Mouse (Mus musculus) stomach, embryonic 14.5 days (tissue): ENCODE results near the gene Akr1c19. TPM values are rescaled to one million over a fixed set of nuclear protein-coding genes. Genes with fewer than 3 reads are reported as not detected.

ENCODE experiments used
- ATAC-seq: fragments of 200-750 bp; cut with Nextera tagmentation; 2 replicates; pipeline ENCODE4 v1.8.0; 2017; ENCODE audit warnings: low read depth, moderate TSS enrichment; ENCODE audit not compliant: insufficient number of reproducible peaks, insufficient read depth, low FRiP score
- H3K27ac ChIP-seq: fragments of 300-500 bp; sonication (generic); 2 replicates; pipeline ENCODE4 v1.5.1; 2014; ENCODE audit warnings: mild to moderate bottlenecking, low read length, moderate library complexity, mixed read lengths
- H3K27me3 ChIP-seq: fragments of 300-500 bp; sonication (generic); 2 replicates; pipeline ENCODE4 v1.6.1; 2014; ENCODE audit warnings: low read length, control low read depth, mixed read lengths; ENCODE audit not compliant: control insufficient read depth, insufficient read depth
- H3K36me3 ChIP-seq: fragments of 300-500 bp; sonication (generic); 2 replicates; pipeline ENCODE4 v1.6.1; 2014; ENCODE audit warnings: mild to moderate bottlenecking, control low read depth, low read length, moderate library complexity, mixed read lengths; ENCODE audit not compliant: control insufficient read depth, insufficient read depth
- H3K4me1 ChIP-seq: fragments of 300-500 bp; sonication (generic); 2 replicates; pipeline ENCODE4 v1.6.1; 2014; ENCODE audit warnings: low read length, control low read depth, mixed read lengths; ENCODE audit not compliant: control insufficient read depth, insufficient read depth
- H3K4me2 ChIP-seq: fragments of 300-500 bp; sonication (generic); replicated peaks from 2 replicates; pipeline ENCODE4 v1.6.1; 2014; ENCODE audit warnings: low read depth, low read length, control low read depth
- H3K4me3 ChIP-seq: fragments of 300-500 bp; sonication (generic); 2 replicates; pipeline ENCODE4 v1.5.1; 2014; ENCODE audit warnings: low read depth, low read length, control low read depth
- H3K9ac ChIP-seq: fragments of 300-500 bp; sonication (generic); replicated peaks from 2 replicates; pipeline ENCODE4 v1.6.1; 2014; ENCODE audit warnings: low read depth, mild to moderate bottlenecking, control low read depth, low read length, moderate library complexity, mixed read lengths
- H3K9me3 ChIP-seq: fragments of 300-500 bp; sonication (generic); 2 replicates; pipeline ENCODE4 v1.6.1; 2016; ENCODE audit warnings: low read depth, low read length, control low read depth; ENCODE audit not compliant: control insufficient read depth
- whole genome bisulfite sequencing: fragments of 180-500 bp; shearing (Covaris S2); extraction: QIAGEN DNeasy Blood & Tissue Kit; methylation state at CpG from one replicate; pipeline ENCODE4 v1.1.7; 2014; 5-methylcytosine and 5-hydroxymethylcytosine counted together
- polyA plus RNA-seq: library from polyadenylated mRNA; unstranded; fragments of >200 nt; fragmentation: Nextera tagmentation; extraction: Ambion mirVana; gene quantifications from 2 replicates; pipeline ENCODE4 v1.2.1, GENCODE M21; 2014

Akr1c19 gene
- polyA plus RNA-seq, 1 experiment from 2014 or later, result 94.6 TPM

DNA sequence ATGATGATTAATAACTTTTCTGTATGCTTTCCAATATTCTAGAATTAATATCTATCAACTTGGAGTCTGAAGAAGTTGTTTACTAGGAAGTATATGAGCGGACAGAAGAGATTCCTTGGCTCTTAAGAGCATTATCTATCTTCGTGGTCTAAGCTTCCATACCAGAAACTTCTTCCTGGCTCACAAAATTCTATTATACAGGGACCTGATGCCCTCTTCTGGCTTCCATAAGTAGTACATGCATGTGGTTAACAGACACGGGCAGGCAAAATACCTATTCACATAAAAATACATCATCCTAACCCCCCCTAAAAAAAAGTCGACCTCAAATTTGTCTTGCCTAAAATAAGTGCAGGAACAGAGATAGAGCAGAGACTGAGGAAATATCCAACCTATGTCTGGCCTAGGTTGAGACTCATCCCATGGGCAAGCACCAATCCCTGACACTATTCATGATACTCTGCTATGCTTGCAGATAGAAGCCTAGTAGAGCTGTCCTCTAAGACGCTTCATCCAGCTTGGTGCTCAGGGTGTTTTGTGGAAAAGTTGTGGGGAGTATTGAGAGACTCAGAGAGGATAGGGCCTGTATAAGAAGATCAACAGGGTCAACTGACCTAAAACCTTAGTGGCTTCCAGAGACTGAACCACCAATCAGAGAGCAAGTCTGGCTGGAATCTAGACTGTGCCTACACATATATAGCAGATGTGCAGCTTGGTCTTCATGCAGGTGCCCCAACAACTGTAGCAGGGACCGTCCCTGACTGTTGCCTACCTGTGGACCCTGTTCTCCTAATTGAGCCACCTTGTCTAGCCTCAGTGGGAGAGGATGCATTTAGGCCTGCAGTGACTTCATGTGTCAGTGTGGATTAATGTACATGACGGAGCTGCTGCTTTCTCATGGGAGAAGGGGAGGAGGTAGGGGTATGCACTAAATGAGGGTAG, 53.2 kb downstream of the Akr1c19 start:
- no peak overlapping the region for H3K9ac ChIP-seq
- H3K9me3 ChIP-seq, result no peaks in the 10 kb centered on the region
- no peak overlapping the region for H3K4me3 ChIP-seq
- H3K27me3 ChIP-seq, result no peaks in the 10 kb centered on the region
- no peak overlapping the region for H3K4me2 ChIP-seq
- 32% methylated on average over 7 of the region's 7 CpGs for WGBS
- no peak; the same call in 1 of the 2 replicates for ATAC-seq
- H3K27ac ChIP-seq, result no peak overlapping the region
- no peaks in the 10 kb centered on the region for H3K36me3 ChIP-seq
- H3K4me1 ChIP-seq, result no peaks in the 10 kb centered on the region

DNA sequence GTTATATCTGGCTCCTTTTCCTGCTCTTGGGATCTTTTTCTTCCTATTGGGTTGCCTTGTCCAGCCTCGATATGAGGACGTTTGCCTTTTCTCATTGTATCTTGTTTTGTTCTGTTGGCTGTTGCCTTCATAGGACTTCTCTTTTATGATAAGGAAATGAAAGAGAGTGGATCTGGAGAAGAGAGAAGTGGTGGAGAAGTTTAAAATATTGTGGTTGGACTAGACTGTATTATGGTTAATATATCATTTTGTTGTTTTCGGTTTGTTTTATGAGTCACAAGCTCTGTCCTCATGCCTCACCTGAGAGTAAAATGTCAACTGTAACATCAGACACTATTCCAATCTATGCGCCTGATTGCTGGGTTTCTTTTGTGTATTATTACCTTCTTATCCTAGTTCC, 68.5 kb downstream of the Akr1c19 start:
- H3K27me3 ChIP-seq, result no peaks in the 10 kb centered on the region
- no peaks in the 10 kb centered on the region for H3K9me3 ChIP-seq
- no peak for ATAC-seq
- H3K9ac ChIP-seq, result no peak overlapping the region
- no peaks in the 10 kb centered on the region for H3K36me3 ChIP-seq
- 89% methylated on average over 4 of the region's 4 CpGs for WGBS
- no peaks in the 10 kb centered on the region for H3K4me1 ChIP-seq
- no peak overlapping the region for H3K4me2 ChIP-seq
- H3K4me3 ChIP-seq, result no peak overlapping the region
- no peak overlapping the region for H3K27ac ChIP-seq

Other genes with a start within 250 kb of the Akr1c19 start
- gene Akr1c14, start 179.7 kb upstream of the Akr1c19 start, polyA plus RNA-seq, result 2.0 and 2.9 TPM in 2 replicates
- 0.42 and 1.00 TPM in 2 replicates for gene Akr1c18, start 78.0 kb upstream of the Akr1c19 start, polyA plus RNA-seq
- 121 and 124 TPM in 2 replicates for gene Akr1c13, start 37.5 kb upstream of the Akr1c19 start, polyA plus RNA-seq
- gene Akr1c12, start 50.7 kb downstream of the Akr1c19 start, polyA plus RNA-seq, result 68.1 and 69.6 TPM in 2 replicates
- gene Akr1c6, start 205.6 kb downstream of the Akr1c19 start, polyA plus RNA-seq, result not detected in 2 replicates